Mouse (Mus musculus) CH12.LX (cell line): ENCODE results near the gene Slc39a3.

Experiments
- CTCF ChIP-seq, 2 experiments: IDR thresholded peaks in 1 of 2; conservative IDR thresholded peaks in 1 of 2; 2 replicates each; pipeline ENCODE4 v1.5.1; 2011 to 2012; ENCODE audit warnings: low read depth in 2 of 2, low read length in 2 of 2, improper control_type of control experiment in 1 of 2, inconsistent platforms in 1 of 2, mild to moderate bottlenecking in 1 of 2, moderate library complexity in 1 of 2
- EP300 ChIP-seq: IDR thresholded peaks from 2 replicates; pipeline ENCODE4 v1.6.1; 2011; ENCODE audit warnings: low read length, improper control_type of control experiment
- MAFK ChIP-seq: IDR thresholded peaks from 2 replicates; pipeline ENCODE4 v1.6.1; 2011; ENCODE audit warnings: low read length, improper control_type of control experiment; ENCODE audit not compliant: insufficient replicate concordance
- NRF1 ChIP-seq: IDR thresholded peaks from 2 replicates; pipeline ENCODE4 v1.6.1; 2014; ENCODE audit warnings: low read depth, mild to moderate bottlenecking, inconsistent platforms, low read length, improper control_type of control experiment, moderate library complexity
- PAX5 ChIP-seq: IDR thresholded peaks from 2 replicates; pipeline ENCODE4 v1.6.1; 2012; ENCODE audit warnings: low read length, inconsistent platforms, mixed read lengths
- POLR2A ChIP-seq: IDR thresholded peaks from 2 replicates; pipeline ENCODE4 v1.6.1; 2011; ENCODE audit warnings: low read depth, mild to moderate bottlenecking, improper control_type of control experiment, low read length
- POLR2AphosphoS2 ChIP-seq: IDR thresholded peaks from 2 replicates; pipeline ENCODE4 v1.6.1; 2011; ENCODE audit warnings: low read depth, low read length, improper control_type of control experiment
- SIN3A ChIP-seq: IDR thresholded peaks from 2 replicates; pipeline ENCODE4 v1.6.1; 2012; ENCODE audit warnings: low read length, improper control_type of control experiment, inconsistent platforms
- TCF12 ChIP-seq: IDR thresholded peaks from 2 replicates; pipeline ENCODE4 v1.6.1; 2014; ENCODE audit warnings: low read depth, mild to moderate bottlenecking, inconsistent platforms, low read length, improper control_type of control experiment
- USF2 ChIP-seq: conservative IDR thresholded peaks from 2 replicates; pipeline ENCODE4 v1.6.1; 2011; ENCODE audit warnings: low read depth, low read length, improper control_type of control experiment
- ZMIZ1 ChIP-seq: IDR thresholded peaks from 2 replicates; pipeline ENCODE4 v1.6.1; 2012; ENCODE audit warnings: low read depth, mild to moderate bottlenecking, inconsistent platforms, low read length, improper control_type of control experiment

DNA sequence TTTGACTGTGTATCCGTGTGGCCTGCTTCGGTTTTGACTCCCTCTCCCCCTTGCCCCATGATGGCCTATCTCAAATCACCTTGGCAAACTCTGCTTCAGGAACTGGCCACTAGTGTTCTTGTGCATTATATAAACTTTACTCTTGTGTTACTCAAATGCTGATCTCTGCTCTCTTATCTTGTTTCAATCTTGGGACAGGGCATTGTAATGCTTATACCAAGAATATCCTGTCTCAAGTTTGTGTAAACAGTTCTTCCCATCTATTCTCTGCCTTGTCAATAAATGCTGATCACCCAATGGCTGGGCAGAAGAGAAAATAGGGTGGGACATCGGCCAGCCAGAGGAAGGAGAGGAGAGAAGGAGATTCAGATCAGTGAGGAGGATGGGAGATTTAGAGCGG, 25.5 kb upstream of the Slc39a3 start:
- TF ChIP-seq POLR2A (no peak), NRF1 (no peak), EP300 (no peak), TCF12 (no peak), USF2 (no peak), PAX5 (no peak), CTCF (conservative IDR thresholded peaks at IDR 0.05 in 1 of 2, IDR thresholded peaks at IDR 0.05 in 1 of 2; ENCODE audit: low read depth in 2 of 2, low read length in 2 of 2) (no peak), POLR2AphosphoS2 (no peak), MAFK (no peak), SIN3A (no peak), ZMIZ1 (no peak)
